Mouse (Mus musculus) embryo, embryonic 11 days (tissue): Measurements from ENCODE around the gene Olfr670.
"Not testable (repeated sequence)": the region's sequence is repeated elsewhere in the genome, so short reads cannot be mapped to it uniquely, and the experiment has no call there.

Experiments
- DNase-seq: peaks from one replicate; pipeline ENCODE4 v3.0.0-alpha.2; 2015

Gene Olfr670

DNA sequence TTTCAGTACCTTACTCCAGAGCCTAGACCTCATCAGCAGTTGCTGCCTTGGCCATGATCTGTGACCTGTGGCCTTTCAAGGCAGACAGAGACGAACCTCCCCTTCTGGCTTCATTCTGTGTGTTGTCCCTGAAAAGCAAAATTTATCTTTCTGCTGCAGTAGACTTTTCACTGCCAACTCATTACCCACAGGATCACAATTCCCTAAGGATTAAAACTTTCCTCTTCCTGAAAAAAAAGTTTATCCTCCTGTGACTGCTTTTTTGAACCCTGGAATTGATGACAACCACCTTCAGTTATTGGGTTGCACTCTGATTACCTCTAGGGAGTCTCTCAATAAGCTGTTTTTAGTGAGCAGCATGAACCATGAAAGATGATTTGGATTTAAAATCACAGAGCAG, at the start of gene Olfr670:
Olfr670 (minus strand) TSS at position 101 of the 400 bp plus-strand sequence.
- no peak for DNase-seq

DNA sequence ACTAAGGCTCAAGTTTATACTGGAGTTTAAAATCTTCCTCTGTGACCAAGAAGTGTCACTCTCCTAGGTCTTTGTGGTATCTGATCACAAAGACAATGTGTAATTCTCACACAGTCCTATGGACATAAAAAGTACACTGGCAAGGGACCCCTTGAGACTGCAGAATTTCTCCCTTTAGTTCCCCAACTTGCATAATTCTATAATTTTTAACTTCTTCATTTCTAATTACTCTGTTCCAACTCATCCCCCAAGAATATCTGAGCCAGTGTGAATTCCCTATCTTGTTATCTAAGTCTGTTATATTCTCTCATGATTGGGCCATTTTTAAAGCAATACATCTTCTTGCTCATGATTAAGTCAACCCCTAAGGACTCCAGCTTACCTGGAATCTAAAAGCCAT, 39.5 kb upstream of the Olfr670 start, which contains the start of gene Olfr672:
Olfr672 (minus strand) TSS at position 101 of the 400 bp plus-strand sequence.
- DNase-seq: no peak

DNA sequence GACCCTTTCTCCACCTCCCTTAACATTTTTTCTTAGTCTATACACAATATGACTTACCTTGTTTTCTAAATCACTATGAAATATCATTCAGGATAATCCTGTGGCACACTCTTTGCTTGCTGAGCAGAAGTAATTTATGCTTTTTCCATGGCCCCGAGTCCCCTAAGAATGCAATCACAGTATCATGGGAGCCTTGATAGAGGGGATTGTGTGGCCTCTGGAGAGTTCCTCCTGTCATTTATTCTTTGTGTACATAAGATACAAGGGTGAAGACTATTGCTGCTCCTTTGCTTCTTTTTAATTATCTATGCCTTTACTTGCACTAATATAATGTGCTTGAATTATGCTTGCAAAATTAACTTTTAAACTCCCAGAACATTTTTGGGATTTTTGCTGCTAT, 16.6 kb upstream of the Olfr670 start, which contains the start of gene Olfr671:
Olfr671 (minus strand) TSS at position 101 of the 400 bp plus-strand sequence.
- DNase-seq: no peak

DNA sequence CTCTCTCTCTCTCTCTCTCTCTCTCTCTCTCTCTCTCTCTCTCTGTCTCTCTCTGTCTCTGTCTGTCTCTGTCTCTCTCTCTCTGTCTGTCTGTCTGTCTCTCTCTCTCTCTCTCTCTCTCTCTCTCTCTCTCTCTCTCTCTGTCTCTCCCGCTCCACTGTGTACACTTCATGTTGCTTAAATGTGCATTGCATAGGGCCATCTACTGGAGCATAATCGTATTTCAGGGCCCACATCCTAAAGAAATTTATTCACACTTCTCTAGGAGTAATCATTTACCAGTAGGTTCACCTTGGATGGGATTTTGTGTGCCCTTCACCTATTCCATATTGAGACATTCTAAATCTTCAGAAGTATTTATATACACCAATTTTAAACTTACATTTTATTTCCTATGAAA, 10.1 kb upstream of the Olfr670 start:
- DNase-seq: not testable (repeated sequence)

DNA sequence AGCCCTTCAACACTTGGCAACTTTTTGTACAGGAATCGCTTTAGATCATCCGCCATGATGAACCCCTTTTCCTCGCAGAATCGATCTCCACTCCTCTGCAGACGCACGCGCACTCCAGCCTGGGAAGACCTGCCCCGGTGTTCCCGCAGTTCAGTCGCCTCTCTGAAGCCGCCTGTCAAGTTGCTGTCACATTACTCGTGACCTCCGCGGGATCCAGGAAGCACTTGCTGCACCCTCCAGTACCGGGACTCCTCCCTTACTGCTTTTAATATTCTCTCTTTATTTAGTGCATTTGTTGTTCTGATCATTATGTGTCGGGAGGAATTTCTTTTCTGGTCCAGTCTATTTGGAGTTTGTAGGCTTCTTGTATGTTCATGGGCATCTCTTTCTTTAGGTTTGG, 12.2 kb downstream of the Olfr670 start:
- not testable (repeated sequence) for DNase-seq

DNA sequence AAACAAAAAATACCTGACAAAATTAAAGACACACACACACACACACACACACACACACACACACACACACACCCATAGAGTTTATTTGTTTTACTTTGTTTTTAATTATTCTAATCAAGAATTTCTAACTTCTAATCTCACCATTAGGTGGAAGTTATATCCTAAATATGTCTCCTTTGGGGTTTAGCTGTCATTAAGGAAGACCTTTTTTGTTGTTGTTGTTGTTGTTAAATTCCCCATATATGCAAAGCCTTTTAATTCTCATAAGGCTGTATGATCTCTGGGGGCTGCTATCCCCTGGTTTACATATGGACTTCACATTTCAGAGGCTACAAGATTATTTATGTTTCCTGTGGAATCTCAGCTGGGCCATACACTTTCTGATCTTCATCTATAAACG, 28.5 kb downstream of the Olfr670 start, which contains the start of gene Olfr669:
Olfr669 (plus strand) TSS at position 301 of the 400 bp plus-strand sequence.
- no peak for DNase-seq

DNA sequence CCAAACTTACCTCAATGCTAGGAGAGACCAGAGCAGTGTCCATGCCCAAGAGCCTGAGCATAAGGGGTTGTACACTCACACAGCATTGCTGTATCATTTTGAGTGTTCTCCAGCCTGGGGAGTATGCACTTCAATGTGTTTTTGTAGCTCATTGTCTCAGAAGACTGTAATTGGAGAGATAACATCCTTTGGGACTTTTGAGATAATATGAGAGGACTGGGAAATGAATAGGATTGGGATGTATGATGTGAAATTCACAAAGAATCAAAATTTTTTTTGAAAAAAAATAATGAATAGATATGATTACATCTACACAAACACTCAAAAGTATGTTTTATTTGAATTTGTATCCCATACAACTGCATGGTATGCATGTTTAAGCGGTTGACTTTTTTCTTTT, 34.5 kb downstream of the Olfr670 start, which contains the start of gene Olfr668:
Olfr668 (minus strand) TSS at position 101 of the 400 bp plus-strand sequence.
- no peak for DNase-seq

DNA sequence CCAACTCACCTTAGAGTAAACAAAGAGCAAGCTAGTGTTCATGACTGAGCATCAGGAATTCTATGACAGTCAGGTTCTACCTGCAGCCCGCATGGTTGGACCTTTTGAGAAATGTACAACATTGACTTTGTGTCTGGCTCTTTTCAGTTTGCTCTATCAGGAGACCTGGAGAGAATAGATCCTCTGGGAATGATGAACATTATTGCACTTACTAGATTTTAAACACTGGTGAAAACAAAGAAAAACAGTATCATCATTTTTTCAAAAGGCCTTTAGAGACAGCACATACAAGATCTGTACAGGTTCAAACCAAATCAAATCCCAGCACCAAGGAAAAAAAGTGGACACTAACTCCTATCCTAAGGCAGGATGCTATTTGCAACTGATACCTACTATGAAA, 41.0 kb downstream of the Olfr670 start, which contains the start of gene Olfr667:
Olfr667 (minus strand) TSS at position 101 of the 400 bp plus-strand sequence.
- DNase-seq: no peak
